Mouse (Mus musculus): ENCODE measurements around the gene Usp3.

Usp3 gene

DNA sequence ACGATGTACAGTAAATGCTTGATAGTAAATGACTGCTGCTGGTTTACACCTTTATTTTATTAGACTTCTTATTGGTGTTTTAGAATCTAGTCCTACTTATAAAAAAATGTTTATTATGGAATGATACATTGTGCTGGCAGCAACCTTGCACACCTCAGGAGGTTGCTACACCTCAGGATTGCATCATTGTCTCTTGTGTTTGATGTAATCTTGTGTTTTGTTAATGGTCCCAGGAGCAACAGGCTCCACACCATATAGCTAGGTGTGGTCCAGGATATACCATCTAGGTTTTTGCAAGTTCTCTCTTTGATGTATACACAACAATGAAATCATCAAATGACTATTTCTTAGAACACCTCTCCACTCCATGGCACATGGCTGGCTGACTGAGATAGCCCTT is 11.0 kb upstream of the Usp3 start:
- DNase-seq (ENCODE audit: low spot score in 2 of 2) = no peak

DNA sequence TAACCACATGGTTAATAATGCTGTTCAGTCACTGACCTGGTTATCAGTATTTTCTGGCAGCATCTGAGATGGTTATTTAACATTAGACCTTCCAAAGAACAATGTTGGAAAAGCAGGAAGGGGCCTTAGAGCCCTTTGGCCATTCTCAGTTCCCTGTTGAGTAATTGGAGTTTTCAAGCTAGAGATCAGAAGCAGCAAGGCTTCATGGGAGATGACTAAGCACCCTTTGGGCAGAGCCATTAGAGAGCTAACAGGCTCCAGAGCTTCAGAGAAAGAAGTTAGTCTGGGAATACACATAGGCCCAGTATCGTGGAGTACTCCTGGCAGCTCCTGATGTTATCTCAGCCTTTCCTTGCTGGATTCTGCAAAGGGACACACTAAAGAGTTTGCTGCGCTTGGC is 8.1 kb upstream of the Usp3 start:
- DNase-seq (ENCODE audit: low spot score in 2 of 2) = no peak

DNA sequence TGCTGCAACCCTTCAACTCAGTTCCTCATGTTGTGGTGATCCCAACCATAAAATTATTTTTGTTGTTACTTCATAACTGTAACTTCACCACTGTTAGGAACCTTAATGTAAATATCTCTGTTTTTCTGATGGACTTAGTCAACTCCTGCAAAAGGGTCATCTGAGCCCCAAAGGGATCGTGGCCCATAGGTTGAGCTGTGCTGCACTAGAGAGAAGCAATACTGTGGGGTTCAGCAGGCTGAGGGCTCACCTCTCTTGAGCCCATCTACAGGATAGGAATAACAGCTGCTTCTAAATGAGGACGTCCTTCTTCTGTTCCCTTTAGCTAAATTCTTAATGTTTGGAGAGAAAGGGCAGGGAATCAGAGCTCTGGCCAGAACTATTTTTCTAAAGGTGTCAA is 7.6 kb upstream of the Usp3 start:
- DNase-seq (ENCODE audit: low spot score in 2 of 2) = no peak

DNA sequence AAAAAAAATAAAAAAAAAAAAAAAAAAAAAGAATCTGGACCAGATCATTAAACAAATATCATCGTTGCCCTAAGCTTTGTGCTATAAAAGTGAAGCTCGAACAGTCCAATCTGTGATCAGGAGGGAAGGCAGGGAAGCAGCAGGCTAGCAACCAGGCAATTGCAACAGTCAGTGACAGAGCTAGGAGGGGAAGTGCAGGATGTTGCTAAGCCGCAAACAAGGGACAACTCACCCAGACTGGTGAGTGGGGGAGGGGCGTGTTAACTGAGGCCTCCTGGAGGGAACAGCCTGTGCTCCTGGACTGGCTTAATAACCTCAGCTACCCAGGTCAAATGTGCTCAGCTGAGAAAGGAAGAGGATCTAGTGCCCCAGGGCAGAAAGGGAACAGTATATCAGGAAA is 6.6 kb upstream of the Usp3 start:
- no peak for DNase-seq (ENCODE audit: low spot score in 2 of 2)

DNA sequence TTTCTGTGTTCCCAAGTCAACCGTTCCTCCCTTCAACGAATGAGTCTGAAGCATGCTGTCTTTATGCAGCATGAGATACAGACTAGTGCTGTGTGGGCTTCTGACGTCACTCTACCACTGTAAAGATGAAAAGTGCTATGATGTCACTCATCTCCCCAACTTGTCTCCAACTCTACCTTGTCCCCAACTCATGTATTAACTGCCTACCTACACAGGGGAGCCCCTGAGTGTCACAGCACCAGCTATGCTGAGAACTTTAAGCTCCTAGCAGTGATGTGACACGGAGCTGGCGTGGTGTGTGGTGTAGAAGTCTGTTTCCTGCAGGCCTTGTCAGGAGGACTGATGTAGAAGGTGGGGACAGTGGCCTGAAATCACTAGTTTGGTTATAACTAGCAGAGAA is 5.7 kb upstream of the Usp3 start:
- DNase-seq (ENCODE audit: low spot score in 2 of 2) = no peak

DNA sequence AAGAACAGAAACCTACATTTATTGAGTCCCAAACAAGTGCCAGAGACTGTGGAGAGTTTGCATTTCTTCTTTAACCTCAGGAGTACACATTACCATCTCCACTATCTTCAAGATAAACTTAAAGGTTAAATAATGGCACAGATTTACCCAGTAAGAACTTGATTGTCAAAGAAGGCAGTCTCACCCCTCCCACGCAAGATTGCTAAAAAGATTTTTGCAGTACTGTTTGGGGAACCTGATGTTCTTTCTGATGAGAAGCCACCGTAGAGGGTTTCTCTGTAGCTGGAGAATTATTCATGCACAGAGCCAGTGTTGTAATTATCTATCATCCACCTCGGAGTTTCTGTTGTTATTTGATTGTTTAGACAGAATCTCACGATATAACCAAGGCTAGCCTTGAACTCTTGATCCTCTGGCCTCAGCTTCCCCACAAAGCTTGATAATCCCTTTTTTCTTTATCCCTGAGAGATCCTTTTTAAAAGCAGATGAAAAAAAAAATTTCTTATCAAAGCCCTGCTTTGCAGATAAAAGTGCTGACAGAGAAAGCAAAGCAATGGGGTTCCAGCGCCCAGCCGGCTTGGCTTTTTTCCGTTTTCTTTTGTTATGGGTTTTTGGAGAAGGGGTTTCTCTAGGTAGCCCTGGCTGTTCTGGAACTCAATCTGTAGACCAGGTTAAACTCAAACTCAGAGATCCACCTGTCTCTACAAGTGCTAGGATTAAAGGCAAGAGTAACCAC is 4.7 kb upstream of the Usp3 start:
- no peak for DNase-seq (ENCODE audit: low spot score in 2 of 2)

DNA sequence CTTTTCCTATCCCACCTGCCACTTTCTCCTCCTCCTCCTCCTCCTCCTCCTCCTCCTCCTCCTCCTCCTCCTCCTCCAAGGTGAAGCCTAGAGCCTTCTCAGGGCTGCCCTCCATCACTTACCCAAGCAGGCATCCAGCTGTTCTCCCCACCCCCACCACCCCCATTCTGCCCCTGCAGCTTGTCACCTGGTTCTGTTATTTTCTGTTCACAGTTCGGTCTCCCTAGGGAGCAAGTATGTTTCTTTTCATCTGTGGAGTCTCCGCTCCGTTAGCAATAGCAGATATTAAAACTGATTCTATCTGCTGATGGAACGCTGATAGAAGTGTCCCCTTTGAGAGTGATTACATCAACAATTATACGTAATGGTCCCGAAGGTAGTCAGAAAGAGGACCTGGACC is 4.1 kb upstream of the Usp3 start:
- DNase-seq (ENCODE audit: low spot score in 2 of 2) = no peak

DNA sequence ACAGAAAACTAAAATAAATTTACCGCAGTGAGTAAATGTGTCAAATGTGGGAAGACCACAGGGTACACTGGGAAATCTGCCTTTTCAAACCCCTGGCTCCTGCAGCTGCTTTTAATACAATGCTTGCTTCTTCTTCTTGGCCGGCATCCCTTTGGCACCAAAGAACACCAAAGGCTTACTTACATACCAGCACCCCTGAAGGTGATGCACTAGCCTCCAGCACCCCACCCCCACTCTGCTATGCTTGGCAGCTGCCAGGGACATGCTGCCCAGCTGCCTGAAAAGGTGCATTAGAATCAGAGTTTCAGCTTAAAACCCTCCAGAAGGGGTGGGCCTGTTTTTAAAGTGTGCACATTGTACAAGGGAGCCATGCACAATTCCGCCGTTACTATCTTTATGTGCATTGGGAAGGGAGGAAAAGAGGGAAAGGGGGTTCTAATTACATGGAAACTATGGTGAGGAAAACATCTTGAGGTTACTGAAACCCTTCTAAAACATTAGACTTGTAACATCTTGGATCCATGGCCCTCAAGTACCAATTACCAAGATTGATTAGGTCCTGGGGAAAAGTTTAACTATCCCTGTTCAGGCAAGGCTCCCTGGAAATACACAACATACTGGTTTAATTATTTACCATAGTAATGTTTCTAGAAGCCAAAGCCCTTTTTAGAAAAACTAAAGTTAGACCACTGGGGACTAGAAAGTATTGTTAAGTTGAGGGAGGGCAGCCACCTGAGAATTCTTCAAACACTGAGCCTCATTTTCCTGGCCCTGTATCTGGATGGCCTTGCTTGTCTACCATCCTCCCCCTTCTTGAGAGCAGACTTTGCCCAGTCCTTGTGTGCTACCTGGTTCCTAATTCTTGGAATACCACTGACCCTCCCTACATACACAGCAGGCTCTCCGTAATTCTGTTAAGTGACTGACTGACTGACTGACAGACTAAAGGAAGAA is 3.1 kb upstream of the Usp3 start:
- DNase-seq (ENCODE audit: low spot score in 2 of 2) = no peak

DNA sequence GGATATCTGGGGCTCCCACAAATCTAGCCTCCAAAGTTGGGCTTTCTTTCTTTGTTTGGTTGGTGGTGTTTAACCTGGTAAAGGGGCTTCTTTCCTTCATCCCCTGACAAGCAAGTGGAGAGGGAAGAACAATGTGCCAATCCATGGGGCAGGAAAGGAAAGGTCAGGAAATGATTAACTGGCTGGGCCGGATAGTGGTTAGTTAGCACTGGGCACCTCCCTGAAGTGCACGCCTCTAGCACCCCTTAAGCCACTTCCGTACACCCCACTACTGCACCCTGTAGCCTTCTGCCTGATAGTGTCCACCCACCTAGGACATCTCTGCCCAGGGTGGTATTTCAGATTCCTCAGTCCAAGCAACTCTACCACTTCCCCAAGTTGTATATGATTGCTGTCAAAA is 1.1 kb upstream of the Usp3 start:
- no peak for DNase-seq (ENCODE audit: low spot score in 2 of 2)

DNA sequence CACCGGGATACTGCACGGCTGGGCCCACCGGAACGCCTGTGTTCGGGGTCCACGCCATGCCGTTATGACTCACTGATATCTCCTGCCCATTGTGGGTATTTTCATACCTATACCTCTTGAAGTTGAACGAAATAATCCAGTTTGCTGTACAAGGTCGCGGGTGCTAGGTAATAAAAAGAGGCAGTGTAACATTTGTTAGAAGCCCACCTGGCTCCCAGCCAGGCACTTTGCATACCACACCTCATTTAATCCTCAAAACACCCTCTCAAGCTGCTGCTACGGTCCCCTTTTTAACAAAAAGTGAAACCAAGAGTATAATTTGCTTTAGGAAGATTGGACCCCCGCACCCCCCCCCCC is 649 bp upstream of the Usp3 start:
- no peak for DNase-seq (ENCODE audit: low spot score in 2 of 2)

DNA sequence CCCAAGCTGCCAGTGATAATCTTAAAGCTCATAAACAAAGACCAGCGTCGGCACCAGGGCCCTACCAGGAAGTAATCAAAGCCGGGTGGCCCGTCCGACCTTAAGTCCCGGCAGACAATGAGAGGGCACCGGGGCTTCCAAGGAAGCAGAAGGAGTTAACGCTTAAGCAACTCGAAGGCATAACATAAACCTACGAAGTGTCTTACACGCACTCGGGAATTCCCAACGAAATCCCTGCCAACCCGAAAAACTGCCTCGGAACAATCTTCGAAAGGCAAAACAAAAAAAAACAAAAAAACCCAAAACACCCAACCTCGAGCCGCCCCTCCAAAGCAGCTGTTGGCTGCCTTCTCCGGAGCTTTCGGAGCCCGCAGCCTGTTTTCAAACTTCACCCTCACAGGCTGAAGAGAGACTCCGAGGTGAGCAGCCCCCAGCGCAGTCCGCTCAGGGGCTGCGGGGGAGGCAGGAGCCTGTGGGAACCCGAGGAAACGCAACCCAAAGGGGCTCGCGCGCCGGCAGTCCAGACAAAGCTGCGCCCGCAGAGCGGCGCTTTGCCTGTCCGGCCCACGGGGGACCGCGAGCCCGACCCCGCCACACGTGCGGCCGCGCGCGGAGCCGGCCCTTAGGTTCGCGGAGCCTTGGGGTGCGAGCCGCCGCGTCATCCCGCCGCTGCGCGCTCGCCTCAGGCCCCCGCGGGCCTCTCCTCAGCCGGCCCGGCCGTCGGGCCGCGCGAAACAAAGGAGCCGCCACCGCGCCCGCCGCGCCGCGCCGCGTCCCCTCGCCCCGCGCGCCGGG is 894 bp downstream of the Usp3 start:
- peak in 1 of 2 experiments; percentile 40 for DNase-seq (ENCODE audit: low spot score in 2 of 2)

DNA sequence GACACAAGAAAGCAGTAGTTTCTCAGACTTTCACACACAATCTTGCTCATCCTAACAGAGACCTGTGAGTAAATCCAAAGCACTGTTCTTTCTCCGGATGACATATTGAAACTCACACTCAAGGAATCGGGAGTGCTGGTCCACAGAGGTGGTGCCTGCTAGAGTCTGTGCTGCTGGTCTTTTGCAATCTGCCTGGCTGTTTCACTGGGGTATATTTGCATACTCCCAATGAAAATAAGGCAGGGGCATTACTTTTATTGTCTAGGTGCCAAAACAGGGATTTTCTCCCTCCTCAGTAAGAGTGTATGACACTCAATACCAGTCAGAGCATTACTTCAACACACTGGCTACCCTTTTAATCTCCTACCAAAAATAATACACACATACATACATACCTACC is 2.9 kb downstream of the Usp3 start:
- DNase-seq (ENCODE audit: low spot score in 2 of 2) = no peak

DNA sequence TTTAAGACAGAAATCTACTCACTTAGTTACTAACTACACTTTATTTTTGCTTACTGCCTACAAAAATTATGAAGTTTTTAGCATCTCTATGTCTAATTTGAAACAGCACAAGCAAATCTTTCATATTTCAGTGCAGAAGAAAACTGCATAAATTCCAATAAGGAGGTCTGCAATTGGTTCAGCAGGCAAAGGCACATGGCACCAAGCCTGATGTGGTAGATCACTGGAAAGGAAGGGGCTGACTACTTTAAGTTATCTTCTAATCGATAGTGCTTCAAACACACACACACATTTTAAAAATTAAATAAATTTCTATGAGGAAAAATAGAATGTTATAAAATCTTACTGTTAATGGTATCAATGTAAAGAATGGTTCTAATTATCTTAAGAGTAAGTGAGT is 5.9 kb downstream of the Usp3 start:
- no peak for DNase-seq (ENCODE audit: low spot score in 2 of 2)

DNA sequence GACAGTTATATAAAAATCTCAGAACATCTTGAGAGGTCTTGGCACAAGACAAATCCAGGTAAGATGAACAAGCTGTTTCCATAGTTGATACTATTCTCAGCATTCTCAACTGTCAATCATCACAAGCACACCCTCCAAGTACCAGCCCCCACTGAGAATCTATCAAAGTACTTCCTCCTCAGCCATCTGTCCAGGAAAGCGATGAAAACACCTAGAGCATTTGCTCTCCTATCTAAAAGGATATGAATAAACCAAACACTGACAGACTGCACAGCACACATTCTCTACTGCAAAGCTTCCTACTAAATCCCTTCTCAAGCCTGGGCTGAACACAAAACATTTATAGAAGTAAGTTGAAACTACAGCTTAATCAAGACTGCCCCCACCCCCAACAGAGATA is 6.4 kb downstream of the Usp3 start:
- no peak for DNase-seq (ENCODE audit: low spot score in 2 of 2)

DNA sequence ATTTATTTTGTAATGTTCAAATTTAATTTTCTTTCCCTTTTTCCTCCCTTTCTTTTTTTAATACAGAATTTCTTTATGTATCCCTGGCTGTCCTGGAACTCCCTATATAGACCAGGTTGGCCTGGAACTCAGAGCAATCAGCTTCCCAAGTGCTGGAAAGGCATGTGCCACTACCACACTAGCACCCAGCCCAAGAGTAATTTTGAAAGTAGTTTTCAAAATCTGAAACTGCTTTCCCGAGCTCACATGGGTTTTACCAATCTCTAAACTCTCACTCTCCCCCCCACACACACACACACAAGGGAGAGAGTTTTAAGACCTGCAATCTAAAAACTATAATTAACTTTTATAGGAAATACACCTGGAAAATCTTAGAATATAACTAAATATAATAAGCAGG is 7.8 kb downstream of the Usp3 start:
- no peak for DNase-seq (ENCODE audit: low spot score in 2 of 2)

DNA sequence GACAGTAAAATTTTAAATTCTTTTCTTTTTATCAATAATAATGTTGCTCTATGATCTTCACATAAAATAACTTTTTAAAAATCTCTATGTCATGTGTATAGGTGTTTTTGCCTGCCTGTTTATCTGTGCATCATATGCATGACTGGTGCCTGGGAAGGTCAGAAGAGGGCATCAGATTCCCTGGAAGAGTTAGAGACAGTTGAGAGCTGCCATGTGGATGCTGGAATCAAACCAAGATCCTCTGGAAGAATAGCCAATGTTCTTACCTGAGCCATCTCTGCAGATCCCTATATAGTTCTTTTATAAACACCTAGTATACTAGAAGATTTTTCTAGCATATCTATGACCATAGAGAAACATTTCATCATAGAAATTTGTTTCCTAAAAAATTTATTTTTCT is 8.8 kb downstream of the Usp3 start:
- DNase-seq (ENCODE audit: low spot score in 2 of 2) = no peak

DNA sequence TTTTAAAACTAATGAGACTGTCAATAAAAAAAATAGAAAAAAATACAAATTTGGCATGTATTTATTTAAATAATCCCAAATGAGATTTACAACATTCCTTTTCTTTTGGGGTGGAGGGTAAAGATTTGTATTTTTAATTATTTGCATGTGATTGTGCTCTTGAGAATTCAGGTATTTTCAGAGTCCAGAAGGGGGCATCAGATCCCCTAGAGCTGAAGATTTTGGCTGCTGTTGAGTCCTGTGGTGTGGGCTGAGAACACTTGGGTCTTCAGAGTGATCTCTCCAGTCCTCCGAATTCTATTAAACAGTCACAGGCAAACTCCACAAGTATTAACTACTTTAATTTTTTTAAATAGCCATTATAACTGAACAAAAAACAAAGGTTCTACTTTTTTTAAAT is 9.7 kb downstream of the Usp3 start:
- DNase-seq (ENCODE audit: low spot score in 2 of 2) = no peak

DNA sequence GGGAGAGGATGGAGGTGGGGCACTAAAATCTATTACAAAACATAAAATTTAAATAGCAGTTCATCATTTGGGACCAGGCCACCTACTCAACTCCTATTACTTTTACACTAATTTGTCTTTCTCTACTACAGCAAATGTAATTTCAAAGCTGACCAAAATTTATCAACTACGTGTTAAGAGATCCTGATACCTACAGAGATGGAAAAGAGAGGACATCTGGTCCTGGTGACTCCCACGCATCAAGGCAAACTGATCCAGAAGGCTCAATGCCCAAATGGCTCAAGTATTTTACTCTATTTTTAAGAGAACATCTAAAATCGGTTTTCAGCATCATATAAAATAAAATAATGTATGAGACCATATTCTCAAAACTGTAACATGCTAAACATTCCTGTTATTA is 11.2 kb downstream of the Usp3 start:
- DNase-seq (ENCODE audit: low spot score in 2 of 2) = no peak

DNA sequence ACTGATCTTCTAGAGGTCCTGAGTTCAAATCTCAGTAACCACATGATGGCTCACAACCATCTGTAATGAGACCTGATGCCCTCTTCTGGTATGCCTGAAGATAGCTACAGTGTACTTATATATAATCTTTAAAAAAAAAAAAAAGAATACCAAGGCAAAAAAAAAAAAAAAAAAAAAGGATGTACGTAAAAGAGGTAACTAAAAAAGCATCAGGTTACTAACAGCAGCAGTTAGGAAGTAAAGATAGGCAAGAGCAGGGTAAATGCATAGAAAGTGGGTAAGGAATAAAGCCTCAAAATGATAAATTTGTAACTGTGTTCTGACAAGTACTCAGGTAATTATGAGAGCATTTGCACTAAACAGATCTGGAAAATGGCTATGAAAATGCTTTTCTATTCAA is 12.2 kb downstream of the Usp3 start:
- DNase-seq (ENCODE audit: low spot score in 2 of 2) = no peak

DNA sequence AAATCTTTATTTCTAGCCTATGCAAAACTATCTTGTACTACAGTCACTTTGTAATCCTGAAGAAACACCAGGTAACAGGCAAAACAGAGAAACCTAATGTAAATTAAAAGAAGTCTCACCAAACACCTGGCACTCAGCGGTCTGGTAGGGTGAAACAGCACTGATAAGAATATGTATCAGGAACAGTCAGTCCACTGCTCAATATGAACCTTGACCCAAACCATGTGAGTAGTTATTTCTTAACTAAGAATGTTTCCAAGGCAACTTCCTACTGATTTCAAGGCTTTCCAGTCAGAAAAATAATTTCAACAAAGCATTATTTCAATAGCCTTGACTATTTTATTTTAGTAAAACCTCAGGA is 17.1 kb downstream of the Usp3 start:
- DNase-seq (ENCODE audit: low spot score in 2 of 2) = no peak

DNA sequence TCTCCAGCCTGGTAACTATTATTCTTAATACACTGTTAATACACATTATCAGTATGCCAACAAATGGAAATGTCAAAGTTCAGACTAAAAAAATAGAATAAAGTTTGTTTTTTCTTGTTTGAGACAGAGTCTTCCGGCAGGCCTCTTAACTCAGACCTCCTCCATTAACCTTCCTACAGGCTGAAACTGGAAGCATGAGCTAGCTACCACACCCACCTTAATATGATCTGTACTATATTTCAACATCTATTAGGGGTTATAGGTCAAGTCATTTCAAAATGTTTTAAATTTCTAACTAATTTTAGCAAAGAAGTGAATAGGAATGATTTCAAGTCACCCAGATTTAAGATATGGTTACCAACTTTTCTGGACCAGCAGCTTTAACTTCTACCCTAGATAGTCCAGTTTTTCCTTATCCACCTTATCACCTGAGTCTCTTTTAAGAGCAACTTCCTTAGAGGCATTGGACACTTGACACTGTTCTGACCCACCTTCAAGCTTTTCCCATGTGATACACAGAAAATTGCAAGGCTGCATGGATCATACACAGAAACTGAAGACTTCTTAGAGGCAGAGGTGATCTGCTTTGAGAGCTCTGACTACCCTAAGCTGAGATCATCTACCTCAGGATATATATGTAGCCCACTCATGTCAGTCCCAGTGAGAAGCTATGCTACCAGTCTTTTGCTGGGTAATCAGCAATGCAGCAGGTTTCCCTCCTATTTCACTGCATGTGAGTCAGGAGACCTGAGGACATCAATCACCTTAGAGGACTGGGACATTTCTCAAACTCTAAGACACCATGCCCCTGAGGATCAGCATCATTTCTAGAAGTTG is 17.7 kb downstream of the Usp3 start:
- no peak for DNase-seq (ENCODE audit: low spot score in 2 of 2)
